ENCODE assay signal across 30 mouse cellular contexts in genomic region chr9:32522536-32523245, GRCm38 (mm10). TPM values are rescaled to one million over a fixed set of nuclear protein-coding genes. Genes with fewer than 3 reads are reported as not detected.
A peak's percentile ranks its signal among the peaks of the same experiment; 100 is the strongest.
DNase-seq lines count a peak whose midpoint lies in the region; ATAC-seq and TF ChIP-seq lines count a peak whose summit lies in the region.
"Had no signal": no experiment of that assay in that cellular context is flagged by ENCODE, and none has a peak within 500 bp of the region (broad histone marks: within the 10 kb centered on the region; RNA-seq: fewer than 3 reads in every experiment).

No protein-coding gene starts in this region.

- peaks cover 34% of the 10 kb centered on the region for H3K4me1 ChIP-seq in heart, adult 2 months (ENCODE audit: control insufficient read depth, insufficient read depth, low read length)
- H3K4me1 ChIP-seq in heart, embryonic 12.5 days (replicated peaks), result peaks cover 52% of the 10 kb centered on the region
- H3K4me1 ChIP-seq in intestine, embryonic 14.5 days (replicated peaks; ENCODE audit: control insufficient read depth, insufficient read depth, low read length), result peaks cover 29% of the 10 kb centered on the region
- H3K4me1 ChIP-seq in intestine, postnatal 0 days (replicated peaks; ENCODE audit: control insufficient read depth, insufficient read depth, low read length), result no peaks in the 10 kb centered on the region; the same call in 1 of the 2 replicates
- peaks cover 2% of the 10 kb centered on the region; the same call in 1 of the 2 replicates for H3K4me1 ChIP-seq in midbrain, embryonic 11.5 days (ENCODE audit: control insufficient read depth, insufficient read depth, low read length)
- no peaks in the 10 kb centered on the region for H3K4me1 ChIP-seq in midbrain, embryonic 13.5 days (replicated peaks)
- H3K4me1 ChIP-seq: forebrain, embryonic 15.5 days; neural tube, embryonic 12.5 days had no signal

- no peak for TF ChIP-seq EP300 in heart, adult 2 months (IDR thresholded peaks at IDR 0.05; ENCODE audit: insufficient read depth, low read depth, low read length)

- TF ChIP-seq CTCF in heart, adult 2 months (IDR thresholded peaks at IDR 0.05), result no peak
- no peak for TF ChIP-seq CTCF in intestine, postnatal 0 days (IDR thresholded peaks at IDR 0.05; ENCODE audit: low read depth)

- no peak for TF ChIP-seq POLR2A in heart, adult 2 months (IDR thresholded peaks at IDR 0.05; ENCODE audit: insufficient read depth, low read depth, low read length)

- no peak overlapping the region for H3K4me3 ChIP-seq in heart, adult 2 months
- no peak overlapping the region for H3K4me3 ChIP-seq in heart, embryonic 12.5 days
- no peak overlapping the region for H3K4me3 ChIP-seq in intestine, embryonic 14.5 days (ENCODE audit: low read depth, low read length)
- no peak overlapping the region for H3K4me3 ChIP-seq in intestine, postnatal 0 days (ENCODE audit: low read depth, low read length)
- no peak overlapping the region for H3K4me3 ChIP-seq in midbrain, embryonic 11.5 days (ENCODE audit: low read depth, low read length)
- H3K4me3 ChIP-seq in midbrain, embryonic 13.5 days (replicated peaks), result no peak overlapping the region
- H3K4me3 ChIP-seq: embryonic facial prominence, embryonic 12.5 days; forebrain, embryonic 10.5 days; forebrain, embryonic 15.5 days; neural tube, embryonic 12.5 days had no signal

- no peaks in the 10 kb centered on the region for H3K79me2 ChIP-seq in heart, adult 2 months (replicated peaks; ENCODE audit: control insufficient read depth, insufficient read depth, low read length)

- no peak for ATAC-seq in heart, embryonic 12.5 days (ENCODE audit: insufficient number of reproducible peaks, low FRiP score)
- ATAC-seq in intestine, embryonic 14.5 days (replicated peaks; ENCODE audit: low FRiP score, low TSS enrichment, low read depth), result no peak
- ATAC-seq in intestine, postnatal 0 days, result no peak
- no peak for ATAC-seq in midbrain, embryonic 11.5 days (ENCODE audit: low FRiP score)
- ATAC-seq in midbrain, embryonic 13.5 days, result no peak
- ATAC-seq: activated CD4-positive, CD25-positive, alpha-beta regulatory T cell, adult 4 months; CD4-positive, CD25-positive, alpha-beta regulatory T cell, adult 4 months; forebrain, embryonic 15.5 days; hindbrain, embryonic 16.5 days; intestine, embryonic 16.5 days; midbrain, embryonic 16.5 days had no signal

- no peak overlapping the region for H3K4me2 ChIP-seq in heart, embryonic 12.5 days
- no peak overlapping the region for H3K4me2 ChIP-seq in intestine, embryonic 14.5 days (ENCODE audit: low read length)
- H3K4me2 ChIP-seq in intestine, postnatal 0 days (replicated peaks; ENCODE audit: low read depth), result no peak overlapping the region
- no peak overlapping the region for H3K4me2 ChIP-seq in midbrain, embryonic 11.5 days
- no peak overlapping the region for H3K4me2 ChIP-seq in midbrain, embryonic 13.5 days (replicated peaks)
- H3K4me2 ChIP-seq: embryonic facial prominence, embryonic 12.5 days; forebrain, embryonic 15.5 days; neural tube, embryonic 12.5 days had no signal

- H3K27me3 ChIP-seq in heart, adult 2 months (ENCODE audit: control insufficient read depth, insufficient read depth, low read length), result no peaks in the 10 kb centered on the region
- no peaks in the 10 kb centered on the region for H3K27me3 ChIP-seq in heart, embryonic 12.5 days (replicated peaks)
- H3K27me3 ChIP-seq in intestine, embryonic 14.5 days (replicated peaks; ENCODE audit: control insufficient read depth, insufficient read depth, low read length), result no peaks in the 10 kb centered on the region
- no peaks in the 10 kb centered on the region for H3K27me3 ChIP-seq in intestine, postnatal 0 days (replicated peaks; ENCODE audit: control insufficient read depth, insufficient read depth, low read length)
- H3K27me3 ChIP-seq in midbrain, embryonic 11.5 days (ENCODE audit: control insufficient read depth, insufficient read depth, low read length), result no peaks in the 10 kb centered on the region
- no peaks in the 10 kb centered on the region for H3K27me3 ChIP-seq in midbrain, embryonic 13.5 days
- H3K27me3 ChIP-seq: embryonic facial prominence, embryonic 12.5 days; forebrain, embryonic 15.5 days; neural tube, embryonic 12.5 days had no signal

- no peaks in the 10 kb centered on the region for H3K9me3 ChIP-seq in heart, embryonic 12.5 days (replicated peaks)
- no peaks in the 10 kb centered on the region for H3K9me3 ChIP-seq in intestine, embryonic 14.5 days (ENCODE audit: control insufficient read depth, low read length)
- no peaks in the 10 kb centered on the region for H3K9me3 ChIP-seq in intestine, postnatal 0 days (ENCODE audit: control insufficient read depth)
- H3K9me3 ChIP-seq in midbrain, embryonic 11.5 days (ENCODE audit: control insufficient read depth, low read length), result no peaks in the 10 kb centered on the region
- H3K9me3 ChIP-seq in midbrain, embryonic 13.5 days, result no peaks in the 10 kb centered on the region
- H3K9me3 ChIP-seq: embryonic facial prominence, embryonic 12.5 days; forebrain, embryonic 10.5 days; forebrain, embryonic 15.5 days; neural tube, embryonic 12.5 days had no signal

- intact Hi-C loops in heart, adult 2 months (cut with DNase I), result no loop called here

- WGBS in heart, adult 2 months, result 56% methylated on average over 2 of the region's 2 CpGs
- 63% methylated on average over 2 of the region's 2 CpGs for WGBS in heart, embryonic 12.5 days
- WGBS in intestine, embryonic 14.5 days, result 61% methylated on average over 2 of the region's 2 CpGs
- WGBS in intestine, postnatal 0 days, result 63% methylated on average over 2 of the region's 2 CpGs
- WGBS in midbrain, embryonic 11.5 days, result 59% methylated on average over 2 of the region's 2 CpGs
- WGBS in midbrain, embryonic 13.5 days, result 57% methylated on average over 2 of the region's 2 CpGs

- peaks cover 63% of the 10 kb centered on the region for H3K36me3 ChIP-seq in heart, adult 2 months (ENCODE audit: control insufficient read depth, insufficient read depth, low read length)
- H3K36me3 ChIP-seq in heart, embryonic 12.5 days, result no peaks in the 10 kb centered on the region
- no peaks in the 10 kb centered on the region for H3K36me3 ChIP-seq in intestine, embryonic 14.5 days (ENCODE audit: control insufficient read depth, insufficient read depth, low read length)
- no peaks in the 10 kb centered on the region for H3K36me3 ChIP-seq in intestine, postnatal 0 days (ENCODE audit: control insufficient read depth, insufficient read depth)
- H3K36me3 ChIP-seq in midbrain, embryonic 11.5 days (ENCODE audit: control insufficient read depth, insufficient read depth, low read length), result no peaks in the 10 kb centered on the region
- no peaks in the 10 kb centered on the region for H3K36me3 ChIP-seq in midbrain, embryonic 13.5 days
- H3K36me3 ChIP-seq: embryonic facial prominence, embryonic 12.5 days; forebrain, embryonic 10.5 days; forebrain, embryonic 15.5 days; neural tube, embryonic 12.5 days had no signal

- no peak overlapping the region for H3K9ac ChIP-seq in heart, adult 2 months (ENCODE audit: low read depth, low read length)
- no peak overlapping the region for H3K9ac ChIP-seq in heart, embryonic 12.5 days
- no peak overlapping the region for H3K9ac ChIP-seq in intestine, embryonic 14.5 days (ENCODE audit: low read length)
- H3K9ac ChIP-seq in intestine, postnatal 0 days (ENCODE audit: low read depth, low read length), result no peak overlapping the region
- H3K9ac ChIP-seq in midbrain, embryonic 11.5 days (ENCODE audit: low read length), result no peak overlapping the region
- no peak overlapping the region for H3K9ac ChIP-seq in midbrain, embryonic 13.5 days (replicated peaks)
- H3K9ac ChIP-seq: embryonic facial prominence, embryonic 12.5 days; forebrain, embryonic 15.5 days; liver, embryonic 14.5 days; neural tube, embryonic 12.5 days had no signal

- peak overlapping the region; percentile 91 for H3K27ac ChIP-seq in heart, adult 2 months
- H3K27ac ChIP-seq in heart, embryonic 12.5 days (ENCODE audit: poor library complexity, severe bottlenecking), result no peak overlapping the region
- H3K27ac ChIP-seq in intestine, embryonic 14.5 days (ENCODE audit: low read depth), result no peak overlapping the region
- H3K27ac ChIP-seq in intestine, postnatal 0 days (ENCODE audit: low read depth, low read length), result no peak overlapping the region
- no peak overlapping the region for H3K27ac ChIP-seq in midbrain, embryonic 11.5 days (ENCODE audit: low read depth, low read length)
- H3K27ac ChIP-seq in midbrain, embryonic 13.5 days, result no peak overlapping the region
- H3K27ac ChIP-seq: embryonic facial prominence, embryonic 12.5 days; forebrain, embryonic 10.5 days; forebrain, embryonic 15.5 days; liver, embryonic 14.5 days; neural tube, embryonic 12.5 days had no signal

- DNase-seq in heart, adult 2 months, result peak in 1 of 2 experiments; percentile 11
- DNase-seq in intestine, embryonic 14.5 days (ENCODE audit: low spot score), result peak; percentile 23
- peak; percentile 73 for DNase-seq in midbrain, embryonic 11.5 days (ENCODE audit: low spot score, missing footprints)
- no peak for DNase-seq in frontal cortex, postnatal 10 days (ENCODE audit: low spot score in 2 of 2)
- DNase-seq: adrenal gland, adult 2 months; adrenal gland, postnatal 36 days; cerebellum, adult 8-10 months; cerebellum, postnatal 36 days; gastrocnemius, postnatal 10 days; heart, postnatal 10 days; kidney, adult 9 months; kidney, postnatal 25 days; liver; lung, postnatal 36 days; right cerebral cortex, adult 18-20 months; spleen, adult 18-20 months; thymus, postnatal 14 days had no signal

RNA-seq across cellular contexts. Expression of gene Fli1, which starts 20.0 kb away (rescaled TPM):
- total RNA-seq in heart, adult 2 months (2021), result 10 to 100 TPM; 23.5 to 28.2 TPM
- polyA plus RNA-seq in heart, adult 2 months (2012; rRNA removed), result 14.9 and 17.4 TPM in 2 replicates
- 20.1 and 20.2 TPM in 2 replicates for polyA plus RNA-seq in heart, embryonic 12.5 days (2016; fragmentation: Nextera tagmentation; extraction: Ambion mirVana)
- polyA plus RNA-seq in intestine, embryonic 14.5 days (2014; fragmentation: Nextera tagmentation; extraction: Ambion mirVana), result 14.8 and 15.0 TPM in 2 replicates
- polyA plus RNA-seq in intestine, postnatal 0 days (2015; fragmentation: Nextera tagmentation; extraction: Ambion mirVana), result 6.0 and 6.1 TPM in 2 replicates
- 12.6 and 12.8 TPM in 2 replicates for polyA plus RNA-seq in midbrain, embryonic 11.5 days (2014; fragmentation: Nextera tagmentation; extraction: Ambion mirVana)
- 6.2 and 7.1 TPM in 2 replicates for polyA plus RNA-seq in midbrain, embryonic 13.5 days (2015; fragmentation: Nextera tagmentation; extraction: Ambion mirVana)

Comparison
In these comparisons a context has a peak if more than half of its experiments do, and no peak if none do; other contexts are left out.
1. DNase-seq: peak in intestine, embryonic 14.5 days (single experiment) and midbrain, embryonic 11.5 days (single experiment); none in frontal cortex, postnatal 10 days (0 of 2).